Mouse (Mus musculus) G1E (cell line): ENCODE measurements at regions not wholly inside any gene's neighbourhood (a gene's known extent, or its start where the extent isn't known, plus 50 kb on each side); places are given as distances from the start of the nearest gene placed in this dataset.

Experiments
- CTCF ChIP-seq: IDR thresholded peaks from 2 replicates; pipeline ENCODE4 v1.5.1; 2012; ENCODE audit warnings: low read depth, low read length, inconsistent platforms, mixed read lengths
- GATA1 ChIP-seq: IDR thresholded peaks from 2 replicates; pipeline ENCODE4 v1.6.1; 2012; ENCODE audit warnings: borderline replicate concordance, low read length, inconsistent platforms, mixed read lengths

DNA sequence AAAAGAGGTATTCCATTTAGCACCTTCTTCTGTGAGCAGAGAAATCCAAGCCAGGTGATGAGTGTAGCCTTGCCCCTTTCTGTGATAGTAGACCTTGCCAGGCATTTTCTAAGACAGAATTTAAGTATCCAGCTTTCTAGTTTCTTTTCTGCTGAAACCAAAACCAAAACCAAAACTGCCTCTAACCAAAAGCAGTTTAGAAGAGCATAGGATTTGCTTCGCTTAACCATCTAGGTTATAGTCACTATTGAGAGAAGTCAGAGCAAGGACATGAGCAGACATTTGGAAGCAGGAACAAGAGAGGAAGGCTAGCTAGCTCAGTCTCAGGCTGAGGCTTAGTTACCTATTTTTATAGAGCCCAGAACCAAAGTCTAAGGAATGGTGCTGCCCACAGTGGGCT is 354.8 kb upstream of the Prickle1 start:
- TF ChIP-seq CTCF, result no peak
- no peak for TF ChIP-seq GATA1
